Mouse (Mus musculus): ENCODE results near the gene Krt31.

Gene Krt31

DNA sequence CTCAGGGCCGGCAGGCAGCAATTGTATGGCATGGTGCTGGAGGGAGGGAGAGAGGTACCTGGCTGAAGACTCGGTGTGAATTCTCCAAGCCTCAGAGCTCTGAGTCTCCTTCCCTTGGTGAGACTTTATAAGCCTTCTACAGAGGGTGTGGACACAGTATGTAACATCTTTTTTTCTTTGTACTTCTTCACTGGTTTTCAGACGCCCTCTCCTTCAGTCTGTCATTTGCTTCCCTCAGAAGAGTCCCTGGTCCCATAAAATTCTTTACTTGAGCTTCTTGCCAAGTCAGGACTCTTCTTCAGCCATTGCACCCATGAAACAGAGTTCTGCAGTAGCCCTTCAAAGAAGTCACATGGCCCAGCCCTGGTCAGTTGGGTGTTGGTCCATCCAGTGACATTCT is at the start of gene Krt31:
Gene Krt31 (minus strand): TSS at position 101 of the 400 bp plus-strand sequence.
- no peak for DNase-seq

- DNase-seq, result peak; percentile 24
These were observed 47.5 kb upstream of the Krt31 start for GRCm38 (mm10) chr11:100097819-100098218.

- no peak for DNase-seq
These were observed 45.8 kb upstream of the Krt31 start, which contains the start of gene Krt35 for GRCm38 (mm10) chr11:100096141-100096540. Gene Krt35 (minus strand): TSS chr11:100096241.

DNA sequence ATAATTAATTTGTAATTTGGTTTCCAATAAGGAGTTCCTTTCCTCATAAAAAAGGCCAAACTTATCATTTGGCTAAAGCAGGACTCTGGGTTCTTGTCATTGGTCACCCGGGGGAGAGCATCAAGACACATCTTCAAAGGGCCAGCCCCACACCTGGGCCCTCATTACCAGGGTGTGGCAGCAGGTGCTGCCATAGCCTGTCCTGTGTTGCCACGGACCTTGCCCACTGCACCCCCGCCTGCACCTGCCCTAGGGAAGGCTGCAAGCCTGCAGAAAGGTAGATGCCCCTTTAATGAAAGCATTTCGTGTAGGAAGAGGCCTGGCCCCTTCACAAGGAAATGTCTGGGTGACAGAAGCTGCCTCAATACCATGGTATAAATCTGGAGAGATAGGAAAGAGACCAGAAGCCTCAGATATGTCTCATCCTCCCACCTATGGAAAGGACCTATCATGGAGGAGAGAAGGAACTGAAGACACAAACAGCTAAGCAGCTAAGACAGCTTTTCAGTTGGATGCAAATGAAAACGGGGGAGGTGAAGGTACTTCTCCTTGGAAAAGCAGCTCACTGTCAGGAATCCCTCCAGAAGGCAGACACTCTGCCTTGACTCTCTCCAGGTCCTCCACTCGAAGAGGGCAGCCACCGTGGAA is 38.2 kb upstream of the Krt31 start:
- no peak for DNase-seq

DNA sequence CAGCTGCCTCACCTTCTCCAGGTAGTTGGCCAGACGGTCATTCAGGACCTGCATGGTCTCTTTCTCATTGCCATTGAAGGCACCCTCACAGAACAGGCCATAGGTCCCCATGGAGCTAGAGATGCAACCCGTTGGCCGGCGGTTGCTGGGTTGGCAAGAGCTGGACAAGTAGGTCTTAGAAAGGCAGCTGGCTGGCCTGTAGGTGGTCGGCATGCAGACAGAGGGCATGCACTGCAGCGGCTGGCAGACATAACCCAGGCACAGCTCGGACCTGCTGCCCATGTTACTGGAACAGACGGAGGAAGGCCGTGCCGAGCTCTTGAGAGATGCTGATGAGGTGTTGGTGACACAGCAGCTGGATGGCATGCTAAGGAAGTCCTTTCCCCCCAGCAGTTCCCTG is 37.5 kb upstream of the Krt31 start, which contains the start of gene Krt32:
Gene Krt32 (minus strand): TSS at position 366 of the 400 bp plus-strand sequence.
- no peak for DNase-seq

GRCm38 (mm10) chr11:100073873-100074272 is 23.5 kb upstream of the Krt31 start:
- DNase-seq, result no peak

DNA sequence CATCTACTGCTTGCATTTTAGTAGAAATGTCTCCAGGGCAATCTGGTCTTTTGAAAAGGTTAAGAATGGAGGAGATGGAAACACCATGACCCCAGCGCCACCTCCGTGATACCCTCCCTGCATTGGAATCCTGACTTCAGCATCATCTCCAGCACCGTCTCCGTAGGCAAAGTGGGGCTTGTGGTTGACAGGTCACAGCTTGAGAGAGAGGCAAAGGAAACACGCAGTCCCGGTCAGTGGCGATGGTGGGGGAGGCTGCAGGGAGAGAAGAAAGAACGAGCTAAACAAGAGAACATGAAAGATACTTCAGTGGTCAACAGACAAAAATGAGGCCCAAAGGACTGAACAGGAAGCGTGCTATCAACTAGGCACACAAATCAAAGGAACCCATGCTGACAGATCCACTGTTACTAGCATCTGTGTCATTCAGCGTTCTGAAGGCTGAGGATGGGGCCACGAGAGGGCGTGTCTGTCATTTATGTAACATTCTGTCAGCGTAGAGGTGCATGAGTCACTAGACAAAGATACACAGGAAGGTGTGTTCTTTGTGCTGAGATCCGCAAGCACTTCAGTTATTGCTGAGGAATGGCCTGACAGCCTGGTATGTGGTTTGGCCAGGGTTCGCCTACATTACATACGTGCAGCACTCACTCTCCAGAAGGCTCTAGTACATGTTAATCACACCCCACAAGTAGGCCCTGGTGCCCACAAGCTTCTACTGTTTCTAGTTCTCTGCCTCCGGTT is 17.1 kb upstream of the Krt31 start:
- DNase-seq, result no peak

- DNase-seq, result no peak
These were observed 16.1 kb upstream of the Krt31 start for GRCm38 (mm10) chr11:100066236-100067010.

GRCm38 (mm10) chr11:100058875-100059274 is 8.5 kb upstream of the Krt31 start:
- peak; percentile 36 for DNase-seq

- no peak for DNase-seq
These were observed 5.6 kb upstream of the Krt31 start for GRCm38 (mm10) chr11:100055686-100056655.

GRCm38 (mm10) chr11:100047193-100047592 is 3.2 kb downstream of the Krt31 start:
- no peak for DNase-seq

DNA sequence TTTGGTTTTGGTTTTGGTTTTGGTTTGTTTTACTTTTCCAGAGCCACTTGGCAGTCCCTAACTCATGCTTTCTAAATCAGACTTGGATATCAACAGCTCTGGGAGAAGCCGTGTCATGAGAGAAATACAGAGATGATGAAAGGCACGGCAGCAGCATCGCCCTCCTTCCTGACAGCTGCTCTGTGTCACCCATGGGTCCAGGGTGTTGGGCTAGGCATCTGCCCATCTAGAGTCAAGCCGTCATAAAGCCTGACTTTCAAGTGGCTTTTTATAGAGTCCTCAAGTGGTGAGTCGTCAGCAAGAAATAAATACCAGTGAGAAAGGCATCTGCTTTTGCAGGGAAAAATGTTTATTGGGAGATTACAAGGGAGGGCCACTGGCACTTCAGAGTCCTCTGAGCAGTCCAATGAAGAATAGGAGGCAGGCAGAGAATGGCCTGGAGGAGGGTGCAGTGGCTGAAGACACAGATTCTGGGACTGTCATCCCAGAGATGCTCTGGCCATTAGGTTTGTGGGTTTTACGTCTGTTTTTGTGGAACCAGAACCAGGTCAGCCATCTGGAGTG is 4.0 kb downstream of the Krt31 start:
- DNase-seq, result no peak

DNA sequence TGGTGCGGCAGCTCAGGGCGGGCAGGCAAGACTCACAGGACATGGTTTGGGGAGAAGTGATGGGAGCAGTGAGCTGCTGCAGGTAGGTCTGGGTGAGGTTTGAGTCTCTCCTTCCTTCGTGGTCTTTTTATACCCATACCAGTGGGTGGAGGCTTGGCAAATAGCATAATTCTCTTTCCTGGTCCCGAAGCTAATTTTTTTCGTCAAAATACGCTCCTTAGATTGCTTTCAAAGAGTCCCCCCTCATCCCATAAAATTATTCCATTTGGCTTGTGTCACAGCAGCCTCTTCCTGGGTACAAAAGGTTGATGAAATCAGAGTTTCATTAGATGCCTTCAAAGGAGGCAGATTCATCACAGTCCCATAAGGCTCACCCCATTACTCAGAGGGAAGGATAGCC is 8.9 kb downstream of the Krt31 start, which contains the start of gene Krt34:
Gene Krt34 (minus strand): TSS at position 101 of the 400 bp plus-strand sequence.
- DNase-seq, result no peak

DNA sequence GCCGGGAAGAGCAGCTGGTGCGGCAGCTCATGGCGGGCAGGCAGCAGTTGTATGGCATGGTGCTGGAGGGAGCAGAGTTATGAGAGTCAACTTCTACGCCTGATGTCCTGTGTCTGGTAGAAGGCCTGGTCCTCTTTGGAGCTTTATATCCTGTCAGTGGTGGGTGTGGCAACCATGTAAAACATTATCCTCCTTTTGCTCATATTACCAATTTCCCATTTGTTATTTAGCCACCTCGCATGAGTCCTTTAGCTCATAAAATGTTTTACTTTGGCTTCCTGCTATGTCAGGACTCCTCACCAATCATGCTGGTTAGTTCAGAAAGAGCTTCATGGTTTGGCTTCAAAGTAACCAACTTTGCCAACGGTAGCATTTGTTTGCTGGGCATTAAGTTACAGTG is 20.6 kb downstream of the Krt31 start, which contains the start of gene Krt33b:
Gene Krt33b (minus strand): TSS at position 101 of the 400 bp plus-strand sequence.
- DNase-seq, result no peak

DNA sequence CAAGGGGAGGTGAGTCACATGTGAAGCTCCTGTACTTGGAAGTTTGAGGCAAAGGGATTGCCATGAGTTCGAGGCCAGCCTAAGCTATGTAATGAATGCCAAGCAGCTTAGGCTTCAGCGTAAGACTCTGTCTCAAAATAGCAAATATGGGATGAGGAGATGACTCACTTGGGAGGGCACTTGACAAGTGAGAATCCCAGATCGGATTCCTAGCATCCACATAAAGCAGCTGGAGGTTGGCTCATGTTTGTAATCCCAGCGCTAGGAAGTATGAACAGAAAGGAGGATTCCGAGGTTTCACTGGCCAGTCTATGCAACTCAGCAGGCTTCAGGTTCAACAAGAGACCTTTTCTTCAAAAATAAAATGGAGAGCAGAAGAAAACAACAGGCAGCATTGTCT is 28.9 kb downstream of the Krt31 start:
- DNase-seq, result no peak

GRCm38 (mm10) chr11:100019466-100019865 is 30.9 kb downstream of the Krt31 start:
- no peak for DNase-seq

GRCm38 (mm10) chr11:100016112-100016511 is 34.2 kb downstream of the Krt31 start, which contains the start of gene Krt33a:
Gene Krt33a (minus strand): TSS chr11:100016212.
- no peak for DNase-seq

DNA sequence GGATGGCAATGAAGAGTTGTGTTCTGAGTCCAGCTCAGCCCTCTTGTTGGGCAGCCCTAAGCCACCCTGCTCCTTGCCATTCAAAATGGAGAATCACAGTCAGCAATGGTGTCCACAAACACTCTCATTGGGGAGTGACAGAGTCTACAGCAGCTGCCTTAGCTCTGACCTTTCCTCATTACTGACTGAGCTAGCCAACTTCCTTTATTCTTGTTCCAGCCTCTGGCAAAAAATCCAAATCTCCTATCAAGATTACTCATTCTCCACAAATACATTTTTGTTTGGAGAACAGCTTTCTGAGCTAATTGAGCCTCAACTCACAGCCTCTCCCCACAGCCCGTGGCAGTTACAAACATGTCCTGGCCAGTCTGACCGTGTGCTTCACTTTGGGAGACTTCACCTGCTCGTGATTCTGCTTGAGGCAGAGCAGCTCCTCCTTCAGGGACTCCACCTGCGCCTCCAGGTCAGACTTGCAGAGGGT is 36.6 kb downstream of the Krt31 start:
- no peak for DNase-seq

DNA sequence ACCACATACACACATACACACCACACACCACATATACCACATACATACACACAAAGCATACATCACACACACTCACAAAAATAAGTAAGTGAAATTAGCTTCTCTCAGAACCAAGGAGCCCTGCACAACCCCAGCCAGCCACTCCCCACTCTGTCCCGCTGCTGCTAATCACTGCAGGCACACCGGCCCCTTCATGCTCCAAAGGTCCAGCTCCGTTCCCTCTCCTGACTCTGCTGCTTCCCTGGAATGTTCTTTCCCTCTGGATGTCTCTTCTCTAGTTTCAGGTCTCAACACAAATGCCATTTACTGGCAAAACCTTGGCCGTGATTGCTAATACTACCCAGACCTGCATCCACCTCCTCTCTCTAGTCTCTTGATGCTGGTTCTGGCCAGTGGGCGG is 39.7 kb downstream of the Krt31 start:
- no peak for DNase-seq

DNA sequence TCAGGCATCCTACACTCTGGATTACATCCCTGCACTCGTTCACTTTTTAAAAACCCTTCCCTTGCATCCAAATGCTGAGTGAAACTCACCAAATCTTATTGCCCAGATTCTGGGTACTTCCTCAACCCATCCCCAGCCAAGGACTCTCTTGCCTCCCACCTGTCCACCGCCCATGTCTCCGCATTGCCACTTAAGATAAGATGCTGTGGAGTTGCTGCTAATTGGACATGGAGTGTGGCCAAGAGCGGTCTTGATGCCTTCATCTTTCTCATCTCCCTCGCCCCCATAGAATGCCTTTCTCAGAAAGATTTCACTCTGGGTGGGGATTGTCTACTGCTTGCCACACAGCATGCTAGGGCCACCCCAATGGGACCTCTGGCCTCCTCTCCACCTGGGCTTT is 42.0 kb downstream of the Krt31 start:
- DNase-seq, result no peak

DNA sequence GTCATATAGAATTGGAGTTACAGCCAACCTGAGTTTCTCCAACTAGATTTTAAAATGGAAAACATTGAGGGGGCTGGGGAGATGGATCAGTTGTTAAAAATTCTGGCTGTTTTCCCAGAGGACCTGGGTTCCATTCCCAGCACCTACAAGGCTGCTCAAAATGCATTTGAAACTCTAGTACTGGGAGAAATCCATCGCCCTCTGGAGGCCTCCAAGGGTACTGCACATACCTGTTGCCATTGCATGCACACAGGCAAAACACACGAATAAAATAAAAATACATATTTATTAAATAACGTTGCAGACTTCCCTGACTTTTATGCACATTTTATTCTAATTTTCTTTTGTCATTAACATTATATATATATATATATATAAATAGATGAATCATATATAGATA is 43.7 kb downstream of the Krt31 start:
- DNase-seq, result no peak

DNA sequence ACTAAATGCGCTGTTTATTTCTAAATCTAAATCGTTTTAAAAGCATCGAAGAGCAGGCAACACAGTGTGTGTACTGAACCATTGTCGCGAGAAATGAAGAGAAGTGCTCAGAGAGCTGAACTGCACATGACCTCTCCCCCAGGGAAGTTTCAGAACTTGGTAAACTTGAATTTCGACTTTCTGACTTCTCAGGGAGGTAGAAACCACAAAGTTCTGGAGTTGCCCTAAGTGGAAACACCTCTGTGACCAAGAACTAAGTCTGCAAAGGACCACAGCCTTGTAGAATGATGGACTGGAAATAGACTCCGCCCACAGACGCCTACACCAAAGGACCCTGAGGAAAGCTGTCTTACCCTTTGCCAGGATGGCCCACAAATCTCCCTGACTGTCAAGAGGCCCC is 44.4 kb downstream of the Krt31 start:
- DNase-seq, result no peak

Measured in embryo, embryonic 11 days (tissue).